ENCODE assay signal across 8 mouse cellular contexts in the genomic region with DNA sequence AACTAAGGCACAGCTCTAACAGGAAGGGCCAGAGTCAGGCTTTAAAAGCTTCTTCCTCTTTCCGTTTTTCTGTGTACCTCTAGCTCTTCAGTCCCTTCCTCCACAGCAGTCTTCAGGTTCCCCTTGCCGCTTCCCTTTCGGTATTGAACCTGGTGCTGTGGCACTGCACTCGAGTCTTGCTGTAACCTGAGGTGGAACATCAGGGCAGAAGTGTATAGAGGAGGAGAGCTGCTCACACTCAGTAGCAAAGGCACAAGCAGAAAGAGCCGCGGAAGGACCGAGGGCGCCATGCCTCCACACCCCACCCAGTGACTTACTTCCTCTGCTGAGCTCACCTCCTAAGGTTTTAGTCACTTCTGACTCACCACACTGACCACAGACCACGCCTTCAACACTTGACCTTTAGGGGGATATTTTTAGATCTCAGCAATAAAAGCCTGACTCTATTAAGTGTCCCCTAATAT. TPM values are rescaled to one million over a fixed set of nuclear protein-coding genes. Genes with fewer than 3 reads are reported as not detected.
DNase-seq lines count a peak whose midpoint lies in the region; ATAC-seq and TF ChIP-seq lines count a peak whose summit lies in the region.

A gene (minus strand): TSS at position 321 of the 464 bp plus-strand sequence.

- WGBS in forebrain, embryonic 13.5 days = 86% methylated on average over 9 of the region's 9 CpGs
- WGBS in neural tube, embryonic 14.5 days = 89% methylated on average over 9 of the region's 9 CpGs

- H3K4me3 ChIP-seq in G1E (ENCODE audit: low read depth, low read length) = no peak within 1 kb of the TSS
- H3K4me3 ChIP-seq in forebrain, embryonic 13.5 days = no peak within 1 kb of the TSS
- no peak within 1 kb of the TSS for H3K4me3 ChIP-seq in neural tube, embryonic 14.5 days (ENCODE audit: low read depth, low read length)

- no peaks in the 10 kb centered on the region for H3K9me3 ChIP-seq in G1E (replicated peaks)
- H3K9me3 ChIP-seq in forebrain, embryonic 13.5 days (replicated peaks) = no peaks in the 10 kb centered on the region
- H3K9me3 ChIP-seq in neural tube, embryonic 14.5 days (ENCODE audit: control insufficient read depth, low read length) = no peaks in the 10 kb centered on the region

- no peak for TF ChIP-seq CTCF in G1E (IDR thresholded peaks at IDR 0.05; ENCODE audit: low read depth, low read length)

- no peaks in the 10 kb centered on the region for H3K27me3 ChIP-seq in G1E (ENCODE audit: insufficient read depth, low read length)
- no peaks in the 10 kb centered on the region for H3K27me3 ChIP-seq in forebrain, embryonic 13.5 days
- H3K27me3 ChIP-seq in neural tube, embryonic 14.5 days (ENCODE audit: control insufficient read depth, insufficient read depth, low read length) = no peaks in the 10 kb centered on the region

- H3K9ac ChIP-seq in forebrain, embryonic 13.5 days = no peak within 1 kb of the TSS
- H3K9ac ChIP-seq in neural tube, embryonic 14.5 days (replicated peaks; ENCODE audit: low read depth, low read length) = no peak within 1 kb of the TSS

- H3K27ac ChIP-seq in forebrain, embryonic 13.5 days = no peak within 1 kb of the TSS
- H3K27ac ChIP-seq in neural tube, embryonic 14.5 days (ENCODE audit: low read depth, low read length) = no peak within 1 kb of the TSS

- DNase-seq in B cell, adult 2 months = peak; percentile 77 to 81
- no peak for DNase-seq in G1E (ENCODE audit: low spot score)
- DNase-seq in induced T-regulatory cell, adult 2 months (ENCODE audit: low read depth) = peak; percentile 53
- DNase-seq in lung, adult 18-20 months = peak; percentile 38 to 47
- no peak for DNase-seq in ovary, postnatal 14 days (ENCODE audit: low spot score)
- no peak for DNase-seq in cerebellum, adult 8-10 months

- peaks cover 2% of the 10 kb centered on the region; the same call in 1 of the 2 replicates for H3K4me1 ChIP-seq in G1E (ENCODE audit: insufficient read depth, low read depth, low read length)
- no peaks in the 10 kb centered on the region for H3K4me1 ChIP-seq in forebrain, embryonic 13.5 days
- no peaks in the 10 kb centered on the region for H3K4me1 ChIP-seq in neural tube, embryonic 14.5 days (ENCODE audit: control insufficient read depth, insufficient read depth, low read length)

- H3K4me2 ChIP-seq in forebrain, embryonic 13.5 days = no peak within 1 kb of the TSS
- H3K4me2 ChIP-seq in neural tube, embryonic 14.5 days (ENCODE audit: low read depth, low read length) = no peak within 1 kb of the TSS

- peak; percentile 8; the same call in 1 of the 2 replicates for ATAC-seq in G1E (ENCODE audit: extremely low read depth, insufficient number of reproducible peaks, low FRiP score, poor library complexity, severe bottlenecking)
- ATAC-seq in forebrain, embryonic 13.5 days = no peak
- ATAC-seq in neural tube, embryonic 14.5 days (ENCODE audit: low read depth) = no peak

- H3K36me3 ChIP-seq in G1E (replicated peaks) = no peaks in the 10 kb centered on the region
- no peaks in the 10 kb centered on the region for H3K36me3 ChIP-seq in forebrain, embryonic 13.5 days (ENCODE audit: poor library complexity, severe bottlenecking)
- no peaks in the 10 kb centered on the region for H3K36me3 ChIP-seq in neural tube, embryonic 14.5 days (ENCODE audit: control insufficient read depth, insufficient read depth, low read length)

RNA-seq across cellular contexts. Expression of the gene that starts here (rescaled TPM):
- not detected in 2 replicates for total RNA-seq in G1E (2014; fragmentation: Nextera tagmentation)
- total RNA-seq in G1E (2017) = 0.98 and 0.99 TPM in 2 replicates
- not detected in 2 replicates for polyA plus RNA-seq in G1E (2012)
- polyA plus RNA-seq in forebrain, embryonic 13.5 days (2015; fragmentation: Nextera tagmentation; extraction: Ambion mirVana) = 21.8 and 25.1 TPM in 2 replicates
- polyA plus RNA-seq in neural tube, embryonic 14.5 days (2014; fragmentation: Nextera tagmentation; extraction: Ambion mirVana) = 51.9 and 53.5 TPM in 2 replicates

Comparison
In these comparisons a context has a peak if more than half of its experiments do, and no peak if none do; other contexts are left out.
1. RNA of the gene that starts here (polyA plus RNA-seq): 51.9 to 53.5 TPM in neural tube, embryonic 14.5 days and 21.8 to 25.1 TPM in forebrain, embryonic 13.5 days; not detected in G1E; every median in the first group is over 10 times any median in the second.
2. Peak in ATAC-seq in G1E; RNA of the gene not detected or under 1 TPM.
3. DNase-seq: peak in B cell, adult 2 months (2 of 2), induced T-regulatory cell, adult 2 months (single experiment) and lung, adult 18-20 months (2 of 2); none in G1E (single experiment), ovary, postnatal 14 days (single experiment) and cerebellum, adult 8-10 months (single experiment).